Mouse (Mus musculus) lung, postnatal 0 days (tissue): ENCODE measurements at regions not wholly inside any gene's neighbourhood (a gene's known extent, or its start where the extent isn't known, plus 50 kb on each side); places are given as distances from the start of the nearest gene placed in this dataset.

Source experiments
- CTCF ChIP-seq: IDR thresholded peaks from 2 replicates; pipeline ENCODE4 v1.5.1; 2016; ENCODE audit warnings: antibody characterized with exemption, mild to moderate bottlenecking
- EP300 ChIP-seq: IDR thresholded peaks from 2 replicates; pipeline ENCODE4 v1.6.1; 2016; ENCODE audit warnings: antibody characterized with exemption, mild to moderate bottlenecking, control low read depth

DNA sequence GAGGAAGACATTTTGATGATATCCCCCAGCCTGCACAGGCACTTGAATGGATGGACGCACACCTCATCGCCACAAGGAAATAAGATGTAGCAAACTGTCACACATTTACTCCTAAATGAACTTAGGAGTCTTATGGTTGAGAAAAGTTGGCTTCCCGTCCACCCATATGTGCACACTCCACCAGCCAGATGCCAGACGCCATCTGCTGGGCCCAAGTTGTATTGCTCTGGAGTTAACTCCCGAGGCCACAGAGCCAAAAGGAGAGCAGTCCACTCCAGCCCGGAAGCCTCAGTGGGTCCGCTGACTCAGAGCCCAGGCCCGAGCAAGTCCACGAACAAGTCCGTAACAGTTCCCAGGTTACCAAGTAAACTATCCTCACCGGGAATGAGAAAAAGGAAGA, 197.1 kb downstream of the Msrb3 start:
- TF ChIP-seq CTCF (peak; percentile 93), EP300 (no peak)
